Mouse (Mus musculus) spleen, adult 2 months (tissue): ENCODE data around the gene Ppcs. TPM values are rescaled to one million over a fixed set of nuclear protein-coding genes. Genes with fewer than 3 reads are reported as not detected.
A peak's percentile ranks its signal among the peaks of the same experiment; 100 is the strongest.

Experiments used
- DNase-seq, 2 experiments: peaks; one replicate each; pipeline versions ENCODE4 v3.0.0 to v3.0.0-alpha.2; 2012 to 2021; ENCODE audit warnings: low spot score in 2 of 2, low read depth in 1 of 2
- H3K27ac ChIP-seq: fragments of 200-500 bp; 2 replicates; pipeline ENCODE4 v1.5.1; 2012; ENCODE audit warnings: low read length, inconsistent platforms; ENCODE audit not compliant: insufficient read depth
- H3K27me3 ChIP-seq: fragments of 200-500 bp; 2 replicates; pipeline ENCODE4 v1.6.1; 2012; ENCODE audit warnings: mild to moderate bottlenecking, moderate library complexity, low read length, inconsistent platforms; ENCODE audit not compliant: control insufficient read depth, insufficient read depth
- H3K36me3 ChIP-seq: fragments of 200-500 bp; 2 replicates; pipeline ENCODE4 v1.6.1; 2012; ENCODE audit warnings: mild to moderate bottlenecking, low read length, inconsistent platforms; ENCODE audit not compliant: control insufficient read depth, insufficient read depth
- H3K4me1 ChIP-seq: fragments of 200-500 bp; 2 replicates; pipeline ENCODE4 v1.6.1; 2011; ENCODE audit warnings: inconsistent platforms; ENCODE audit not compliant: control insufficient read depth, insufficient read depth, insufficient read length
- H3K4me3 ChIP-seq: fragments of 200-500 bp; 2 replicates; pipeline ENCODE4 v1.5.1; 2011; ENCODE audit warnings: mild to moderate bottlenecking, inconsistent platforms; ENCODE audit not compliant: insufficient read depth, insufficient read length; ENCODE audit errors: extremely low read depth
- CTCF ChIP-seq: fragments of 200-500 bp; IDR thresholded peaks from 2 replicates; pipeline ENCODE4 v1.5.1; 2011; ENCODE audit warnings: mild to moderate bottlenecking, inconsistent platforms; ENCODE audit not compliant: insufficient read depth, insufficient read length, insufficient replicate concordance; ENCODE audit errors: extremely low read depth
- POLR2A ChIP-seq: fragments of 200-500 bp; IDR thresholded peaks from 2 replicates; pipeline ENCODE4 v1.6.1; 2011; ENCODE audit warnings: low read depth, low read length, inconsistent platforms
- WGBS: fragments of 180-500 bp; shearing (Covaris S2); methylation state at CpG from one replicate; pipeline ENCODE4 v1.1.7; 2018; 5-methylcytosine and 5-hydroxymethylcytosine counted together
- polyA plus RNA-seq: library from polyadenylated mRNA; depleted of rRNA; stranded (reverse); fragments of >200 nt; gene quantifications from 2 replicates; pipeline ENCODE4 v1.2.3, GENCODE M21; 2012; rRNA removed

Gene Ppcs
- polyA plus RNA-seq: 11.7 and 12.8 TPM in 2 replicates

DNA sequence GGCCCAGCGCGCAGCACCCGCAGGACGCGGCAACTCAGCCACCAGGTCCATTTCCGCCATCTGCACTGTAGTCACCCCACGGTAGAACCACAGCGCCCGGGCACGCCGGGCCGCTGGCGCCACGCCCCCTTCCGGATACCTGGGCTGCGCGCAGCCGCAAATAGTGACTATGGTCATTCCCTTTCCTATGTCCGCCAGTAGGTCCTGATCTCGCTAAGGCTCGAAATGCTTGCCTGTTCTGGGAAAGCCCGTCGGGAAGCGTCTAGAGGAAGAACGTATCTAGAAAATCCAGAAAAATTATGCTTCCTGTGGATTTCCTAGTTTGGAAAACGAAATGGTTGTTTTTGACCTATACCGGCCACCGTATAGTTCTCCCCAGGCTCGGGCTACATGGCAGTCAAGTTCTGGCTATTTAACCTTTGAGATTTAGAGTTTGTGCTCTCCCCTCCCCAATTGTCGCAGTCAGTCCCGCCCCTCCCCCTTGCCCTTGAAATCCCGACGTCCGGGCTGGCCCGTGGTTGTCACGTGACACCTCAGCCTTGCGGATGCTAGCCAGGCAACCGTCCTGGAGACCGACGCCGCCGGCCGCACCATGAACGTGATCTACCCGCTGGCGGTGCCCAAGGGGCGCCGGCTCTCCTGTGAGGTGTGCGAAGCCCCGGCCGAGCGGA is at the start of gene Ppcs, which contains the start of gene Zmynd12:
Ppcs (minus strand) TSS at position 127 of the 671 bp plus-strand sequence.
Zmynd12 (plus strand) TSS at position 521 of the 671 bp plus-strand sequence.
- H3K4me1 ChIP-seq: peaks cover 7% of the 10 kb centered on the region
- H3K36me3 ChIP-seq: 0 out of 2 replicates have a peak, but pooled peaks cover 1% of the 10 kb centered on the region
- DNase-seq: peak; percentile 79 to 90
- TF ChIP-seq POLR2A: peak; percentile 78
- no peak for TF ChIP-seq CTCF
- no peaks in the 10 kb centered on the region; the same call in 1 of the 2 replicates for H3K27me3 ChIP-seq
- under 1% methylated on average over 52 of the region's 52 CpGs for WGBS
- H3K27ac ChIP-seq: peak within 1 kb of the TSS; percentile 94
- peak within 1 kb of the TSS; percentile 96 for H3K4me3 ChIP-seq

DNA sequence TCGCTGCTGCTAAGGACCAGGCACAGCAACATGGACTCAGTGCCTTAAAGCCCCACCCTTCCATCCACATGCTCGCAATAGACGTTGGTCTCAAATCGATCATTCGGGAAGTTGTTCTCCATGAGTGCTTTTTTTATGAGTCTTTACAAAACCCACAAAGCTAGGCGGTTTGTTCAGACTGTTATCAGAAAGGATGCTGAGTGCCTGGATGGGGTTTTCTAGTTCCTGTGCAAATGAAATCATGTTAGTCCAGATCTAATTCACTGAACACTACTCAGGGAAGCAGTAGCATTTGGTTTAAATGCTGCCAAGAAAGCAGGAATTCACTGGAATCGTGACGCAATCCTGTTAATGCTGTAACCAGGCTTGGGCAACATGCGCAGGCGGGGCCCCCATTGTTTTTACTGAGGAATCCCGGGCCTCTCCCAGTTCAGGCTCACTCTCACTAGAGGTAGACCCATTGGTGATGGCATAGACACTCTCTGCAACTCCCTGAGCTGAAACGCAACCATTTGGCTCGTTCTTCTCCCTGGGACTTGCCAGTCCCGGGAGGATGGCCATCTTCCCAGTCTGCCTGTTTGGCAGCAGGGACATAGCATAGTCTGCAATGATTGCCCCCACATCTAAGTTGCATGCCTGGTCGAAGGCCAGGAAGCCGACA is 45.6 kb upstream of the Ppcs start:
- Histone ChIP-seq H3K4me1 (peaks cover 4% of the 10 kb centered on the region; the same call in 1 of the 2 replicates), H3K27me3 (no peaks in the 10 kb centered on the region), H3K36me3 (no peaks in the 10 kb centered on the region), H3K27ac (no peak overlapping the region), H3K4me3 (no peak overlapping the region)
- TF ChIP-seq CTCF: no peak
- TF ChIP-seq POLR2A: no peak
- DNase-seq: no peak
- WGBS: 57% methylated on average over 16 of the region's 16 CpGs

DNA sequence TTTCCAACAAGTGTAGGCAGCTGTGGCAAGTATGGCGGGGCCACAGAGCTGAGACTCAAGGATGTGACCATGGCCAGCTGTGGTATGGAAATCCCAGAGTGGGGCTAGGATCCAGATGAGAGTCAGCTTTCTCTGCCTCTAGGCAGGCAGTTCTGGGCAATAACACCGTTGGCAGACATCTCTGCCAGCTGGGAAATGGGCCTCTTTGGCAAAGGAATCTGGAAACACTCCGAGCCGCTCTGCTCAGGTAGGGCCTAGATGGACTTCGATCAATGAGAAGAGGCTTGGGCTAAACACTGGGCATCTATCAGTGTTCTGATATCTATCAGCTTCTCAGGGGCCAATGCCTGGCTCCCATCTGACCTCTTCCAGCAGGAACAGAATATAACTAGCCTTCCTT is 43.6 kb upstream of the Ppcs start:
- no peak overlapping the region for H3K27ac ChIP-seq
- TF ChIP-seq POLR2A: no peak
- TF ChIP-seq CTCF: no peak
- no peaks in the 10 kb centered on the region for H3K27me3 ChIP-seq
- no peak overlapping the region for H3K4me3 ChIP-seq
- peaks cover 4% of the 10 kb centered on the region; the same call in 1 of the 2 replicates for H3K4me1 ChIP-seq
- H3K36me3 ChIP-seq: no peaks in the 10 kb centered on the region
- no peak for DNase-seq
- WGBS: 93% methylated on average over 5 of the region's 5 CpGs

DNA sequence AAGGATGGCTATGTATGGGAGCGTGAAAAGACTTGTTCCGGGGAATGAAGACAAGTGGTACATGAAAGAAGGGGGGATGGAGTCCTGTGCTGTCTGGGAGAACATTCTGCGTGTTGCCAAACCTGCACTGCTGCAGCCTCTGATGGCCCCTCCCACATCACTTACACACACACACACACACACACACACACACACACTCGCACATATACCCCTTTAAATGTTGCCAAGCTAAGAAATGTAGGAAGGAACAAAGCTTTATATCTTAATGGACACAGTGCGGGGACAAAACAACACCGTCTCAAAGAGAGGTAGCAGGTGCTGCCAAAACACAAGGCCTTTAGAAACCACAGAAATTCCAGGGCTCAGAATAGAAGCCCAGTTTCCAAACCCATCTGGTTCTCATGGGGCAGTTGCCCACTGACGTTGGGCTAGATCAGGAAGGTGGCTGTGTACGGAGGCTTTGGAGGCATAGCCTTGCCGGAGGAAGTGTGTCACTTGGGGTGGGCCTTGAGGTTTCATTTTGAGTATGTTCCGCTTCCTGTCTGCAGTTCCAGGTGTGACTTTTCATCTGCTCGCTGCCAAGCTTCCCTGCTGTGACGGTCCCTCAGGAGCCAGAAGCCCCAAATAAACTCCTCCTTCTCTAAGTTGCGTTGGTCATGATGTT is 41.7 kb upstream of the Ppcs start:
- 28% methylated on average over 13 of the region's 13 CpGs for WGBS
- no peaks in the 10 kb centered on the region for H3K27me3 ChIP-seq
- TF ChIP-seq CTCF (no peak), POLR2A (no peak; the same call in 1 of the 2 replicates)
- H3K27ac ChIP-seq: no peak overlapping the region; the same call in 1 of the 2 replicates
- peak overlapping the region; percentile 35; the same call in 1 of the 2 replicates for H3K4me3 ChIP-seq
- peak; percentile 52 to 61 for DNase-seq
- no peaks in the 10 kb centered on the region for H3K36me3 ChIP-seq
- H3K4me1 ChIP-seq: peaks cover 4% of the 10 kb centered on the region; the same call in 1 of the 2 replicates

DNA sequence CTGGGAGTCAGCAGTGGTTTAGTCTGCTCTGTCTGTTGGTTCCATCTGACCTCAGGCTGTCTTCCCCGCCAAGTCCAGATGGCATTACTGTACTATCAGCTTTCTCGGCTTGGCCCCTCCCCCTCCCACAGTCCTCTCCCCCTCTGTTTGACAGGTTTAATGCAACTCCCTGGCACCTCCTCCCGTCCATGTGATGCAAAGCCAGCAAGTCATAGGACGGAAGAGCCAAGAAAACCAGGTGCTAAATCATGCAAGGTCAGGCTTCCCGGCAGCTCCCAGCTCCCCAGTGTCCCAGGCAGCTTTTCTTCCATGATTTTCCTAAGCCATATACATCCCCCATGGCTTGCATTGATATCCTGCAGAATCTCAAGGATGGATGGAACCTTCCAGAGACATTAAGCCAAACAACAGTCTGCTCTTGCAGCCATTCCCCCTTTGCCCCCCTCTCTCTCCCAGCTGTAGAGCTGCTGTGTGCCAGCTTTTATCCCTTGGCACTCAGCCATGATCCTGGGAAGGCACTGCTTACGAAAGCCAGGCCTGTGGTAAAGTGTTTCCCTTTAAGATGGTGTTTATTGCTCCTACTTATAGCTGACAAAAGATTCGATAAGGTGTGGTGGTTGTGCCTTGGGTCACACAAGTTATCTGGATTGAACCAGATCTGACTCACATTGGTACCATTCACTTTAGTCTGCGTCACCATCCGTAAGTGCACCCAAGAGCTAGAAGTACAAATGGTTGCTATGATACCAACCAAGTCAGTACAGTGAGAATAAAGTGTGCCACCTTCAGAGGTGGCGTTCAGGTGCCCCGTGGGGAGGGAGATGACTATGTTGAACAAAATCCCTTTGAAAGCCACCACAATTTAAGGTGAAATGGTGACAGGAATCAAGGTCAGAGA is 40.9 kb upstream of the Ppcs start:
- DNase-seq: peak in 1 of 2 experiments; percentile 46

DNA sequence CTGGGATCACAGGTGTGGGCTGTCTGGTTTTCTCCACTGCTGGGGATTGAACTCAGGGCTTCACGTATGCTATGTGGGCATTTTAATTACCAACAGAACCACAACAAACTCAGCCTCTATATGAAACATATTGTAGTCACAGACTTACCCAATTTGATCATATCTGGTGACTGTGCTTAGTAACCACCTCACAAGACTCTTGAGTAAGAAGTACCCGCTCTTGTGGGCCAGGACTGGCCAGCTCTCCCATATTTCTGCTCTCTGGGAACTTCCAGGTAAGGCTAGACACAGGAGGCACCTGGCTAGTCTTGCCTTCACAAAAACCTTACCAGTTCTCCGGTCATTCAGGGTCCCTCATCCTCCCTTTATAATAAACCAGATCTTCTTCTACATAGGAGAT is 40.2 kb upstream of the Ppcs start:
- peaks cover 4% of the 10 kb centered on the region; the same call in 1 of the 2 replicates for H3K4me1 ChIP-seq
- 84% methylated on average over 3 of the region's 3 CpGs for WGBS
- DNase-seq: no peak
- H3K27me3 ChIP-seq: no peaks in the 10 kb centered on the region
- no peak overlapping the region for H3K4me3 ChIP-seq
- H3K27ac ChIP-seq: no peak overlapping the region
- TF ChIP-seq CTCF (no peak), POLR2A (no peak)
- H3K36me3 ChIP-seq: no peaks in the 10 kb centered on the region

More for the DNA sequence above, 40.9 kb upstream of the Ppcs start:
- H3K4me1 ChIP-seq: peaks cover 4% of the 10 kb centered on the region; the same call in 1 of the 2 replicates
- no peaks in the 10 kb centered on the region for H3K27me3 ChIP-seq
- no peak overlapping the region for H3K27ac ChIP-seq
- no peaks in the 10 kb centered on the region for H3K36me3 ChIP-seq
- TF ChIP-seq POLR2A (no peak), CTCF (no peak)
- 74% methylated on average over 11 of the region's 11 CpGs for WGBS
- no peak overlapping the region for H3K4me3 ChIP-seq
